Mouse (Mus musculus) liver, postnatal 0 days (tissue): ENCODE results near the gene Rnf34.
A peak's percentile ranks its signal among the peaks of the same experiment; 100 is the strongest.

Source experiments
- CTCF ChIP-seq: sonication (generic); IDR thresholded peaks from 2 replicates; pipeline ENCODE4 v1.5.1; 2016; ENCODE audit warnings: antibody characterized with exemption, low read depth
- EP300 ChIP-seq: IDR thresholded peaks from 2 replicates; pipeline ENCODE4 v1.6.1; 2016; ENCODE audit warnings: antibody characterized with exemption, low read depth, mild to moderate bottlenecking

DNA sequence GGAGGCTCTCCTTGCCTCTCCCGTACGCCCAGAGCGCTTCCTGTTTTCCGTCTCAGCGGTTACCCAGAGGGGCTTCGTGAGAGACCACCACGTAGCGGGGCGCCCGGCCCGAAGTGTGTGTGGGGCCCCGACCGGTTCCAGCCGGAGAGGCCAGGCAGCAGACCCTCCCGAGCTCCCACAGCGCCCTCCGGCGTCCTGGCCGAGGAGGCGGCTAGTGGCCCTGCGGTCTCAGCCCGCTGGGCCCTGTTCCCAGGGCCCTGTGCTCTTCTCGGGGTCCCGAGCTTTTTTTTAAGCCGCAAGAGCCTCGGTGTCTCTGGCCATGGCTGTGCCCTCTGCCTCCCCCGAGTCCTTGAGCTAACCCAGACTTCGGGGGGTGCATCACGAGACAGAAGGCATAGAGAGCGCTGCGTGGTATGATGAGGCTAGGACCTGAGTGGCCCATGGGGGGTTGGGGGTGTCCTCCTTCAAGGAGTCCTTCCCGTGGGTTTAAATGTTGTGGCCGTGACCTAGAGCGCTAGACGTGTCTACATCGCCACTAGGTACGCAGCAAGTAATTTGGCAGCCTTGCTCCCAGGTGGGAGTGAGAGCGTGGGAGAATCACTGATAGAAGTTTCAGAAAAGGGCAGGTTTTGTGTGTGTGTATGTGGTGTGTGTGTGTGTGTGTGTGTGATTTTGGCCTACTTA lies 613 bp downstream of the Rnf34 start:
- TF ChIP-seq CTCF (peak; percentile 69), EP300 (no peak)
